Mouse (Mus musculus) liver, embryonic 14.5 days (tissue): ENCODE measurements at regions not wholly inside any gene's neighbourhood (a gene's known extent, or its start where the extent isn't known, plus 50 kb on each side); places are given as distances from the start of the nearest gene placed in this dataset.
A peak's percentile ranks its signal among the peaks of the same experiment; 100 is the strongest.

Experiments used
- ATAC-seq: fragments of 200-750 bp; cut with Nextera tagmentation; 2 replicates; pipeline ENCODE4 v1.8.0; 2017; ENCODE audit warnings: moderate number of reproducible peaks, mild to moderate bottlenecking, moderate library complexity; ENCODE audit not compliant: insufficient read depth
- DNase-seq, 3 experiments: peaks; one replicate each; pipeline ENCODE4 v3.0.0-alpha.2; 2012 to 2013; ENCODE audit warnings: low read depth in 3 of 3, low spot score in 3 of 3
- H3K27ac ChIP-seq: fragments of 300-500 bp; sonication (generic); 2 replicates; pipeline ENCODE4 v1.5.1; 2014; ENCODE audit warnings: moderate library complexity, mild to moderate bottlenecking, control low read depth, inconsistent platforms
- H3K27me3 ChIP-seq: fragments of 300-500 bp; sonication (generic); 2 replicates; pipeline ENCODE4 v1.6.1; 2014; ENCODE audit warnings: mild to moderate bottlenecking, low read length, moderate library complexity; ENCODE audit not compliant: control insufficient read depth, insufficient read depth
- H3K36me3 ChIP-seq: fragments of 300-500 bp; sonication (generic); replicated peaks from 2 replicates; pipeline ENCODE4 v1.6.1; 2014; ENCODE audit warnings: low read depth; ENCODE audit not compliant: control insufficient read depth, insufficient read depth
- H3K4me1 ChIP-seq, 2 experiments: fragments of 200-500 bp in 1 of 2; fragments of 300-500 bp in 1 of 2; sonication (generic) in 1 of 2; replicated peaks; 2 replicates each; pipeline ENCODE4 v1.6.1; 2012 to 2014; ENCODE audit warnings: antibody characterized with exemption in 1 of 2, inconsistent platforms in 1 of 2, low read length in 1 of 2; ENCODE audit not compliant: control insufficient read depth in 2 of 2, insufficient read depth in 2 of 2
- H3K4me2 ChIP-seq: fragments of 300-500 bp; sonication (generic); 2 replicates; pipeline ENCODE4 v1.6.1; 2014; ENCODE audit warnings: low read depth, mild to moderate bottlenecking, control low read depth, moderate library complexity
- H3K4me3 ChIP-seq, 2 experiments: fragments of 200-500 bp in 1 of 2; fragments of 300-500 bp in 1 of 2; sonication (generic) in 1 of 2; 2 replicates each; pipeline ENCODE4 v1.5.1; 2012 to 2014; ENCODE audit warnings: low read depth in 2 of 2, low read length in 2 of 2, mild to moderate bottlenecking in 2 of 2, control low read depth in 1 of 2, inconsistent platforms in 1 of 2, moderate library complexity in 1 of 2; ENCODE audit not compliant: insufficient read depth in 1 of 2
- H3K9ac ChIP-seq: fragments of 300-500 bp; sonication (generic); replicated peaks from 2 replicates; pipeline ENCODE4 v1.6.1; 2014; ENCODE audit warnings: mild to moderate bottlenecking, control low read depth, moderate library complexity
- H3K9me3 ChIP-seq: fragments of 300-500 bp; sonication (generic); 2 replicates; pipeline ENCODE4 v1.6.1; 2016; ENCODE audit warnings: low read length, mixed read lengths; ENCODE audit not compliant: control insufficient read depth
- CTCF ChIP-seq: IDR thresholded peaks from 2 replicates; pipeline ENCODE4 v1.5.1; 2016; ENCODE audit warnings: antibody characterized with exemption, low read depth, control low read depth
- EP300 ChIP-seq: IDR thresholded peaks from 2 replicates; pipeline ENCODE4 v1.6.1; 2016; ENCODE audit warnings: antibody characterized with exemption, low read depth
- WGBS: fragments of 180-500 bp; shearing (Covaris S2); extraction: QIAGEN DNeasy Blood & Tissue Kit; methylation state at CpG from one replicate; pipeline ENCODE4 v1.1.7; 2014; ENCODE audit not compliant: insufficient replicate concordance; 5-methylcytosine and 5-hydroxymethylcytosine counted together

GRCm38 (mm10) chr4:89478646-89479237, 167.9 kb upstream of the Cdkn2b start:
- TF ChIP-seq CTCF (no peak), EP300 (no peak)
- no peak overlapping the region for H3K4me2 ChIP-seq
- ATAC-seq (no peak), DNase-seq (no peak)
- no peaks in the 10 kb centered on the region for H3K36me3 ChIP-seq
- no peaks in the 10 kb centered on the region for H3K27me3 ChIP-seq
- H3K4me3 ChIP-seq = no peak overlapping the region
- peaks cover 9 to 15% of the 10 kb centered on the region in 2 experiments for H3K4me1 ChIP-seq
- WGBS = 60% methylated on average over 12 of the region's 12 CpGs
- H3K9ac ChIP-seq = no peak overlapping the region
- H3K9me3 ChIP-seq = no peaks in the 10 kb centered on the region
- no peak overlapping the region for H3K27ac ChIP-seq

DNA sequence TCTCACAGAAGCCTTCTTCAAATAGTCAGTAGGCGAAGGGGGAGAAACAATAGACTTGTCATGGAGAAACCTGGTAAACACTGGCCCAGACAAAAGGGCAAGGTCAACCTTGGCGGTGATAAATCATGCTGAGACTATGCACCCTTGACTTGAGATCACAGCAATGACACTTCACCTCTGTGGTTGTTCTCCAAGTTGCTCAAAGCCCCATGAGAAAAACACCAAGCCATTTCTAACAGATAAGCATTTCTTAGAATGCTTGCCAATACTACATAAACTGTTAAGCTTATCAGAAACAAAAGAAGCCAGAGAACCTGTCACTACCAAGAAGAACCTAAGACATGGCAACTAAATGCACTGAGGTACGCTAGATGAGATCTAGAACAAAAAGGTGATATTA, 165.0 kb upstream of the Cdkn2b start:
- Histone ChIP-seq H3K27me3 (no peaks in the 10 kb centered on the region), H3K4me2 (no peak overlapping the region), H3K27ac (no peak overlapping the region), H3K36me3 (no peaks in the 10 kb centered on the region), H3K9ac (no peak overlapping the region), H3K9me3 (no peaks in the 10 kb centered on the region), H3K4me3 (no peak overlapping the region), H3K4me1 (peaks cover 12 to 19% of the 10 kb centered on the region in 2 experiments)
- TF ChIP-seq EP300 = peak; percentile 72
- no peak for TF ChIP-seq CTCF
- DNase-seq (peak; percentile 22 to 46 (median 24)), ATAC-seq (peak; percentile 70)
- 24% methylated on average over 3 of the region's 3 CpGs for WGBS

DNA sequence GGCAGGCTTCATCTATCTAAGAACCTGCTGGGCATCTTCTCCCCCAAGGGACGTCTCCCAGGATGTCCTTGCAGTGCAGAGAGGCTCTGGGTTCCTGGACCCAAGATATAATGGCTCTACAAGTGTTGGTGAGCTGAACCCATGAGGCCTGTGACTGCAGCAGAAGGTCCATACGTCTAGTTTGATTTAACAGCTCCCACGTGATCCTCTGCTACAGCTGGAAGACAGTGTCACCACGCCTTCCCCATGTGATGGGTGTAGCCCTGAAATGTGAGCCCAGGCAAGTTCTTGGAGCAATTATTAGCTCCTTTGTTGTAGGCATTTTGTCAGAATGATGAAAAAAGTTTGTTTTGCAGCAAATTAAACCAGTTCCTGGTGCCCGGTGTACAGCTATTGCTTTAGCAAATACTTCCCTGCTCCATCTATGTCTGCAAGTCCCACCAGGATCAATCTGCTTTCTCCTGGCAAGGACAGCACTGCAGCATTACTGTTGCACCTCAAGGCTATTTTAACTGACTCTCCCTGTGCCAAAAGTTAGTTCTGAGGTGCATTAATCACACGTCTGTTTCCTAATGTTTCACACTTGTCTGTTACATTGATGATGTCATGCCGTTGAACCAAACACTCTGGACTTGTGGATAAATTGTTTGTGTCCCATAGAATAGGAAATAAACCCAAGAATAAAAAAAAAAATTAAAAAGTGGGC, 164.2 kb upstream of the Cdkn2b start:
- peak; percentile 24 to 40 (median 26) for DNase-seq
- Histone ChIP-seq H3K9me3 (no peaks in the 10 kb centered on the region), H3K4me3 (no peak overlapping the region), H3K4me2 (no peak overlapping the region), H3K27ac (no peak overlapping the region), H3K9ac (no peak overlapping the region), H3K27me3 (no peaks in the 10 kb centered on the region), H3K4me1 (peaks cover 13 to 19% of the 10 kb centered on the region in 2 experiments), H3K36me3 (no peaks in the 10 kb centered on the region)
- ATAC-seq = peak; percentile 71
- TF ChIP-seq CTCF (no peak), EP300 (no peak)
- 43% methylated on average over 7 of the region's 7 CpGs for WGBS

DNA sequence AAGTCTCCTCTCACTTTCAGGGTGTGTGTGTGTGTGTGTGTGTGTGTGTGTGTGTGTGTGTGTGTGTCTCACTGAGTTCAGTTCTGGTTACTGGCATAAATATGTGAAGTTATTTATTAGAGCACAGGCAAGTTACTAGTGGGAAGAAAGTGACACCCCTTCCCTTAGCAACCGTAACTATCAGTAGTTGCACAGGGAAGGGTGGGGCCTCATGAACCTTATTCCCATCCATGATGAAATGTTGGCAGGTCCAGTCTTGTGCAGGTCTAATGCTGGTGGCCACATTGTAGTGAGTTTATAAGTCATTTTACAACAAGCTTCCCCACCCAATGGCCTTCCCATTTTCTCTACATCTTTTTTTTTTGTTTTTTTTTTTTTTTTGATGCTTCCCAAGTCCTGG, 160.6 kb upstream of the Cdkn2b start:
- H3K27me3 ChIP-seq = no peaks in the 10 kb centered on the region
- peak; percentile 68 for ATAC-seq
- no peak overlapping the region for H3K4me2 ChIP-seq
- no peak for TF ChIP-seq CTCF
- TF ChIP-seq EP300 = no peak
- no peak overlapping the region for H3K27ac ChIP-seq
- peak in 1 of 3 experiments; percentile 22 for DNase-seq
- no peaks in the 10 kb centered on the region for H3K36me3 ChIP-seq
- H3K4me3 ChIP-seq = no peak overlapping the region
- 29% methylated on average over 1 of the region's 1 CpGs for WGBS
- H3K4me1 ChIP-seq = peaks cover 13 to 14% of the 10 kb centered on the region in 2 experiments
- no peaks in the 10 kb centered on the region for H3K9me3 ChIP-seq
- no peak overlapping the region for H3K9ac ChIP-seq

- no peak overlapping the region for H3K9ac ChIP-seq
- no peaks in the 10 kb centered on the region for H3K27me3 ChIP-seq
- no peaks in the 10 kb centered on the region for H3K36me3 ChIP-seq
- no peaks in the 10 kb centered on the region for H3K9me3 ChIP-seq
- no peak for TF ChIP-seq CTCF
- TF ChIP-seq EP300 = no peak
- no peak overlapping the region for H3K4me3 ChIP-seq
- WGBS = 65% methylated on average over 2 of the region's 2 CpGs
- H3K4me1 ChIP-seq = peaks cover 12% of the 10 kb centered on the region in 2 experiments
- no peak overlapping the region for H3K4me2 ChIP-seq
- ATAC-seq (no peak), DNase-seq (no peak)
- no peak overlapping the region for H3K27ac ChIP-seq
Observed at GRCm38 (mm10) chr4:89470756-89471155, 159.9 kb upstream of the Cdkn2b start.
